Mouse (Mus musculus) v-Abl transformed pro-B cells (cell line): ENCODE measurements at regions not wholly inside any gene's neighbourhood (a gene's known extent, or its start where the extent isn't known, plus 50 kb on each side); places are given as distances from the start of the nearest gene placed in this dataset.

Source experiments
- in situ Hi-C, 2 experiments: fragments of 400-800 bp; cut with MboI; formaldehyde crosslinking; loops; one replicate each; pipeline ENCODE4 v1.15.1; 2025; ENCODE audit not compliant: unreplicated experiment in 2 of 2

- in situ Hi-C loops = no loop called here
Observed at GRCm38 (mm10) chr17:89802148-89802547, 108.1 kb downstream of the Gm10184 start.

- in situ Hi-C loops = loop anchor here in 1 of 2 experiments (10.0 kb wide), 1 partner anchor 677 kb away; no protein-coding TSS in a partner anchor
Observed at GRCm38 (mm10) chr17:89777570-89777969, 132.7 kb downstream of the Gm10184 start.

GRCm38 (mm10) chr17:89766229-89766875, 143.9 kb downstream of the Gm10184 start:
- in situ Hi-C loops = no loop called here

- in situ Hi-C loops = loop anchor here (10.0 kb wide), 2 partner anchors 397 to 717 kb away; no protein-coding TSS in a partner anchor
Observed at GRCm38 (mm10) chr17:89737418-89737817, 172.8 kb downstream of the Gm10184 start.

- in situ Hi-C loops = no loop called here
Observed at GRCm38 (mm10) chr17:89725534-89725933, 184.7 kb downstream of the Gm10184 start.

GRCm38 (mm10) chr17:89681798-89682197, 228.5 kb downstream of the Gm10184 start:
- in situ Hi-C loops = no loop called here

GRCm38 (mm10) chr17:89658326-89658725, 251.9 kb downstream of the Gm10184 start:
- in situ Hi-C loops = loop anchor here (5.0 to 10.0 kb wide), 4 partner anchors 386 to 1004 kb away; no protein-coding TSS in a partner anchor

- in situ Hi-C loops = loop anchor here (5.0 to 10.0 kb wide), 4 partner anchors 389 to 1001 kb away; no protein-coding TSS in a partner anchor
Observed at GRCm38 (mm10) chr17:89656211-89656610, 254.0 kb downstream of the Gm10184 start.

GRCm38 (mm10) chr17:89654089-89654813, 256.0 kb downstream of the Gm10184 start:
- in situ Hi-C loops = loop anchor here (5.0 to 10.0 kb wide), 8 partner anchors 391 to 1002 kb away; no protein-coding TSS in a partner anchor

GRCm38 (mm10) chr17:89646000-89646399, 264.2 kb downstream of the Gm10184 start:
- in situ Hi-C loops = no loop called here
